Mouse (Mus musculus): ENCODE results near the gene Slc8b1.

GRCm38 (mm10) chr5:120503144-120503795, 7.7 kb upstream of the Slc8b1 start, which contains the start of gene Plbd2:
- peak; percentile 89 for TF ChIP-seq MXI1 (IDR thresholded peaks at IDR 0.05; ENCODE audit: low read depth, low read length)
- peak; percentile 81 for TF ChIP-seq POLR2A (IDR thresholded peaks at IDR 0.05; ENCODE audit: low read depth, low read length)
- peak; percentile 99 for TF ChIP-seq ZNF384 (IDR thresholded peaks at IDR 0.05; ENCODE audit: low read depth, low read length)
- no peak for TF ChIP-seq CTCF (conservative IDR thresholded peaks at IDR 0.05 in 1 of 2, IDR thresholded peaks at IDR 0.05 in 1 of 2; ENCODE audit: low read depth in 2 of 2, low read length in 2 of 2)
- TF ChIP-seq CHD2 (IDR thresholded peaks at IDR 0.05; ENCODE audit: low read length), result no peak
- TF ChIP-seq ZKSCAN1 (IDR thresholded peaks at IDR 0.05; ENCODE audit: borderline replicate concordance, low read depth, low read length), result no peak
- no peak for TF ChIP-seq HCFC1 (IDR thresholded peaks at IDR 0.05; ENCODE audit: low read depth, low read length)
- peak; percentile 38; the same call in 1 of the 2 replicates for TF ChIP-seq NELFE (IDR thresholded peaks at IDR 0.05; ENCODE audit: low read depth, low read length)
- peak; percentile 72 for TF ChIP-seq EP300 (IDR thresholded peaks at IDR 0.05; ENCODE audit: low read length)
- TF ChIP-seq RAD21 (IDR thresholded peaks at IDR 0.05; ENCODE audit: low read depth, low read length), result no peak
- TF ChIP-seq RCOR1 (conservative IDR thresholded peaks at IDR 0.05; ENCODE audit: low read depth, low read length), result no peak
- TF ChIP-seq JUND (conservative IDR thresholded peaks at IDR 0.05; ENCODE audit: low read depth, low read length), result no peak
- no peak for TF ChIP-seq NRF1 (IDR thresholded peaks at IDR 0.05; ENCODE audit: low read depth, low read length)
